Mouse (Mus musculus): ENCODE results near the gene Foxr1. TPM values are rescaled to one million over a fixed set of nuclear protein-coding genes. Genes with fewer than 3 reads are reported as not detected.
A peak's percentile ranks its signal among the peaks of the same experiment; 100 is the strongest.

Gene Foxr1
- polyA plus RNA-seq, 1 experiment from 2014 or later = not detected

GRCm38 (mm10) chr9:44484311-44485104 lies 43.6 kb upstream of the Foxr1 start:
- Histone ChIP-seq H3K9ac (peak overlapping the region; percentile 99), H3K4me3 (peak overlapping the region; percentile 98), H3K27me3 (no peaks in the 10 kb centered on the region), H3K36me3 (0 out of 2 replicates have a peak, but pooled peaks cover 4% of the 10 kb centered on the region), H3K4me1 (peaks cover 69% of the 10 kb centered on the region), H3K9me3 (no peaks in the 10 kb centered on the region), H3K4me2 (peak overlapping the region; percentile 89), H3K27ac (peak overlapping the region; percentile 98)
- no peak for ATAC-seq (ENCODE audit: insufficient number of reproducible peaks, insufficient read depth, low FRiP score, low TSS enrichment, low read depth)
- 14% methylated on average over 7 of the region's 7 CpGs for WGBS

GRCm38 (mm10) chr9:44483510-44484044 lies 42.6 kb upstream of the Foxr1 start:
- 0% methylated on average over 12 of the region's 12 CpGs for WGBS

GRCm38 (mm10) chr9:44483041-44483509 lies 42.1 kb upstream of the Foxr1 start:
- Histone ChIP-seq H3K27ac (peak overlapping the region; percentile 98), H3K9ac (peak overlapping the region; percentile 99), H3K4me1 (peaks cover 54% of the 10 kb centered on the region), H3K4me2 (peak overlapping the region; percentile 89), H3K27me3 (no peaks in the 10 kb centered on the region), H3K9me3 (no peaks in the 10 kb centered on the region), H3K4me3 (peak overlapping the region; percentile 98), H3K36me3 (0 out of 2 replicates have a peak, but pooled peaks cover 4% of the 10 kb centered on the region)
- WGBS = 0% methylated on average over 38 of the region's 39 CpGs
- ATAC-seq (ENCODE audit: insufficient number of reproducible peaks, insufficient read depth, low FRiP score, low TSS enrichment, low read depth) = no peak

More at GRCm38 (mm10) chr9:44483510-44484044, 42.6 kb upstream of the Foxr1 start:
- Histone ChIP-seq H3K27ac (peak overlapping the region; percentile 98), H3K4me2 (peak overlapping the region; percentile 89), H3K36me3 (0 out of 2 replicates have a peak, but pooled peaks cover 4% of the 10 kb centered on the region), H3K9ac (peak overlapping the region; percentile 99), H3K27me3 (no peaks in the 10 kb centered on the region), H3K9me3 (no peaks in the 10 kb centered on the region), H3K4me3 (peak overlapping the region; percentile 98), H3K4me1 (peaks cover 59% of the 10 kb centered on the region)
- ATAC-seq (ENCODE audit: insufficient number of reproducible peaks, insufficient read depth, low FRiP score, low TSS enrichment, low read depth) = no peak

- Histone ChIP-seq H3K4me2 (peak within 1 kb of the TSS; percentile 89), H3K9ac (peak within 1 kb of the TSS; percentile 99), H3K36me3 (0 out of 2 replicates have a peak, but pooled peaks cover 4% of the 10 kb centered on the region), H3K9me3 (no peaks in the 10 kb centered on the region), H3K4me1 (peaks cover 52% of the 10 kb centered on the region), H3K27me3 (no peaks in the 10 kb centered on the region), H3K27ac (peak within 1 kb of the TSS; percentile 98), H3K4me3 (peak within 1 kb of the TSS; percentile 98)
- under 1% methylated on average over 31 of the region's 31 CpGs for WGBS
- peak; percentile 59 for ATAC-seq (ENCODE audit: insufficient number of reproducible peaks, insufficient read depth, low FRiP score, low TSS enrichment, low read depth)
Measured at GRCm38 (mm10) chr9:44482552-44482951, 41.6 kb upstream of the Foxr1 start, which contains the start of gene Bcl9l. Gene Bcl9l, plus strand, starts transcription at chr9:44482825.

GRCm38 (mm10) chr9:44482112-44482511 lies 41.2 kb upstream of the Foxr1 start:
- H3K36me3 ChIP-seq = 0 out of 2 replicates have a peak, but pooled peaks cover 4% of the 10 kb centered on the region
- H3K9ac ChIP-seq = peak overlapping the region; percentile 99
- no peaks in the 10 kb centered on the region for H3K27me3 ChIP-seq
- H3K4me2 ChIP-seq = peak overlapping the region; percentile 89
- 8% methylated on average over 3 of the region's 3 CpGs for WGBS
- peak overlapping the region; percentile 98 for H3K27ac ChIP-seq
- no peak for ATAC-seq (ENCODE audit: insufficient number of reproducible peaks, insufficient read depth, low FRiP score, low TSS enrichment, low read depth)
- H3K4me1 ChIP-seq = peaks cover 51% of the 10 kb centered on the region
- no peaks in the 10 kb centered on the region for H3K9me3 ChIP-seq
- H3K4me3 ChIP-seq = peak overlapping the region; percentile 98

GRCm38 (mm10) chr9:44479628-44480428 lies 38.9 kb upstream of the Foxr1 start:
- Histone ChIP-seq H3K4me2 (peak overlapping the region; percentile 77), H3K4me3 (peak overlapping the region; percentile 91), H3K36me3 (0 out of 2 replicates have a peak, but pooled peaks cover under 1% of the 10 kb centered on the region), H3K9me3 (no peaks in the 10 kb centered on the region), H3K27me3 (no peaks in the 10 kb centered on the region), H3K9ac (peak overlapping the region; percentile 87), H3K27ac (peak overlapping the region; percentile 99), H3K4me1 (peaks cover 28% of the 10 kb centered on the region)
- under 1% methylated on average over 26 of the region's 26 CpGs for WGBS
- peak; percentile 13; the same call in 1 of the 2 replicates for ATAC-seq (ENCODE audit: insufficient number of reproducible peaks, insufficient read depth, low FRiP score, low TSS enrichment, low read depth)

GRCm38 (mm10) chr9:44478959-44479605 lies 38.1 kb upstream of the Foxr1 start:
- H3K4me3 ChIP-seq = peak overlapping the region; percentile 91
- H3K27ac ChIP-seq = peak overlapping the region; percentile 99
- no peaks in the 10 kb centered on the region for H3K36me3 ChIP-seq
- H3K9me3 ChIP-seq = no peaks in the 10 kb centered on the region
- peak overlapping the region; percentile 87 for H3K9ac ChIP-seq
- WGBS = under 1% methylated on average over 29 of the region's 29 CpGs
- peak overlapping the region; percentile 77 for H3K4me2 ChIP-seq
- no peaks in the 10 kb centered on the region for H3K27me3 ChIP-seq
- peaks cover 21% of the 10 kb centered on the region for H3K4me1 ChIP-seq
- peak; percentile 73 for ATAC-seq (ENCODE audit: insufficient number of reproducible peaks, insufficient read depth, low FRiP score, low TSS enrichment, low read depth)

- no peaks in the 10 kb centered on the region for H3K36me3 ChIP-seq
- H3K4me1 ChIP-seq = peaks cover 18% of the 10 kb centered on the region
- ATAC-seq (ENCODE audit: insufficient number of reproducible peaks, insufficient read depth, low FRiP score, low TSS enrichment, low read depth) = peak; percentile 50
- H3K4me3 ChIP-seq = peak overlapping the region; percentile 91
- H3K9me3 ChIP-seq = no peaks in the 10 kb centered on the region
- peak overlapping the region; percentile 87 for H3K9ac ChIP-seq
- peak overlapping the region; percentile 99 for H3K27ac ChIP-seq
- H3K4me2 ChIP-seq = peak overlapping the region; percentile 77
- no peaks in the 10 kb centered on the region for H3K27me3 ChIP-seq
- under 1% methylated on average over 27 of the region's 27 CpGs for WGBS
Measured at GRCm38 (mm10) chr9:44478229-44478921, 37.4 kb upstream of the Foxr1 start.

GRCm38 (mm10) chr9:44477339-44478228 lies 36.6 kb upstream of the Foxr1 start:
- Histone ChIP-seq H3K4me1 (peaks cover 18% of the 10 kb centered on the region), H3K9ac (peak overlapping the region; percentile 87), H3K9me3 (no peaks in the 10 kb centered on the region), H3K36me3 (no peaks in the 10 kb centered on the region), H3K4me3 (peak overlapping the region; percentile 91), H3K27ac (peak overlapping the region; percentile 99), H3K4me2 (peak overlapping the region; percentile 77), H3K27me3 (no peaks in the 10 kb centered on the region)
- 5% methylated on average over 24 of the region's 24 CpGs for whole genome bisulfite sequencing
- no peak for ATAC-seq (ENCODE audit: insufficient number of reproducible peaks, insufficient read depth, low FRiP score, low TSS enrichment, low read depth)

- Histone ChIP-seq H3K4me1 (peaks cover 12% of the 10 kb centered on the region), H3K27me3 (no peaks in the 10 kb centered on the region), H3K4me3 (no peak overlapping the region), H3K36me3 (no peaks in the 10 kb centered on the region), H3K27ac (no peak overlapping the region), H3K9ac (no peak overlapping the region), H3K4me2 (no peak overlapping the region), H3K9me3 (no peaks in the 10 kb centered on the region)
- ATAC-seq (ENCODE audit: insufficient number of reproducible peaks, insufficient read depth, low FRiP score, low TSS enrichment, low read depth) = no peak
- WGBS = 93% methylated on average over 3 of the region's 3 CpGs
Measured at GRCm38 (mm10) chr9:44475936-44476335, 35.0 kb upstream of the Foxr1 start.
